Mouse (Mus musculus): ENCODE data around the gene Zbtb2. TPM values are rescaled to one million over a fixed set of nuclear protein-coding genes. Genes with fewer than 3 reads are reported as not detected.
A peak's percentile ranks its signal among the peaks of the same experiment; 100 is the strongest.

Zbtb2 gene
- polyA plus RNA-seq, 1 experiment from 2014 or later: 17.3 TPM

- peaks cover 62% of the 10 kb centered on the region for H3K36me3 ChIP-seq (ENCODE audit: insufficient read depth)
- H3K4me1 ChIP-seq (ENCODE audit: insufficient read depth): no peaks in the 10 kb centered on the region
Measured at GRCm38 (mm10) chr10:4355882-4356451, 31.9 kb downstream of the Zbtb2 start.

DNA sequence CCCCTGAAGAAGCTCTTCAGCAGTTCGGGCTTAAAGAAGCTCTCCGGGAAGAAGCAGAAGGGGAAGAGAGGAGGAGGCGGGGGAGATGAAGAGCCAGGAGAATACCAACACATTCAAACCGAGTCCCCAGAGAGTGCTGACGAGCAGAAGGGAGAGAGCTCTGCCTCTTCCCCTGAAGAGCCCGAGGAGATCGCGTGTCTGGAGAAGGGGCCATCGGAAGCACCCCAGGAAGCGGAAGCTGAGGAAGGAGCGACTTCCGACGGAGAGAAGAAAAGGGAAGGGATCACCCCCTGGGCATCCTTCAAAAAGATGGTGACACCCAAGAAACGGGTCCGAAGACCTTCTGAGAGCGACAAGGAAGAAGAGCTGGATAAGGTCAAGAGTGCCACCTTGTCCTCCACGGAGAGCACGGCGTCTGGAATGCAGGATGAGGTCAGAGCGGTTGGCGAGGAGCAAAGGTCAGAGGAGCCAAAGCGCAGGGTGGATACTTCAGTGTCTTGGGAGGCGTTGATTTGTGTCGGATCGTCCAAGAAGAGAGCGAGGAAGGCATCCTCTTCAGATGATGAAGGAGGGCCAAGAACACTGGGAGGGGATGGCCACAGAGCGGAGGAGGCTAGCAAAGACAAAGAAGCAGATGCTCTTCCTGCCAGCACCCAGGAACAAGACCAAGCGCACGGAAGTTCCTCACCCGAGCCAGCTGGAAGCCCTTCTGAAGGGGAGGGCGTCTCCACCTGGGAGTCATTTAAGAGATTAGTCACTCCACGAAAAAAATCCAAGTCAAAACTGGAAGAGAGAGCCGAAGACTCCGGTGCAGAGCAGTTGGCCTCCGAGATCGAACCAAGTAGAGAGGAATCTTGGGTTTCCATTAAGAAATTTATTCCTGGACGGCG, 33.3 kb downstream of the Zbtb2 start:
- H3K36me3 ChIP-seq (ENCODE audit: insufficient read depth): peaks cover 58% of the 10 kb centered on the region
- H3K9me3 ChIP-seq (ENCODE audit: low read depth, low read length): no peaks in the 10 kb centered on the region
- WGBS: 82% methylated on average over 38 of the region's 38 CpGs

More at GRCm38 (mm10) chr10:4355882-4356451, 31.9 kb downstream of the Zbtb2 start:
- Histone ChIP-seq H3K9me3 (ENCODE audit: low read depth, low read length) (no peaks in the 10 kb centered on the region), H3K9ac (no peak overlapping the region), H3K27me3 (ENCODE audit: insufficient read depth, low read length) (no peaks in the 10 kb centered on the region), H3K27ac (ENCODE audit: low read depth) (no peak overlapping the region), H3K4me3 (ENCODE audit: low read depth, low read length) (no peak overlapping the region), H3K4me2 (no peak overlapping the region)
- 78% methylated on average over 19 of the region's 19 CpGs for WGBS
- TF ChIP-seq CTCF (IDR thresholded peaks at IDR 0.05; ENCODE audit: low read depth): no peak
- no peak for DNase-seq
- ATAC-seq (ENCODE audit: insufficient read depth): no peak

DNA sequence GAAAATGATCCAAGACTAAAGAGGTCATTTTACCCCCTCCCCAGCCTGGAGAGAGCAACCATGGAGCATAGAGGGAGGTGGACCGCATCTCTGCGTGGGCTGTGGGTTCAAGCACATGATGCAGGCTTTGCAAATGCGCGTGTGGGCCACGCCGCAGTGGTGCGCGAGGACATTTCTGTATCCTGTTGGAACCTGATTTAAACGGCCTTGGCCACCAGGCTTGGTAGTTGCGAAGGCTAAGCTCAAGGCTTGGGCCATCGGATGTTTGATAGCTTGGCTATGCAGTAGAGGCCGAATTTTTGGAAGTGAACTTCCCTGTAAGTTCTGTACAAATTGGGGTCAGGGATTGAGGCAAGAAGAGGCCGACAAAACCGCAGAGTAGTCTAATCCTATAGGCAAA, 40.3 kb downstream of the Zbtb2 start:
- no peaks in the 10 kb centered on the region for H3K36me3 ChIP-seq (ENCODE audit: insufficient read depth)
- H3K4me1 ChIP-seq (ENCODE audit: insufficient read depth): no peaks in the 10 kb centered on the region
- DNase-seq (no peak), ATAC-seq (ENCODE audit: insufficient read depth) (no peak)
- 95% methylated on average over 14 of the region's 14 CpGs for WGBS
- H3K4me2 ChIP-seq: no peak overlapping the region
- H3K27ac ChIP-seq (ENCODE audit: low read depth): no peak overlapping the region
- no peaks in the 10 kb centered on the region for H3K27me3 ChIP-seq (ENCODE audit: insufficient read depth, low read length)
- no peaks in the 10 kb centered on the region for H3K9me3 ChIP-seq (ENCODE audit: low read depth, low read length)
- no peak overlapping the region for H3K4me3 ChIP-seq (ENCODE audit: low read depth, low read length)
- H3K9ac ChIP-seq: no peak overlapping the region
- no peak for TF ChIP-seq CTCF (IDR thresholded peaks at IDR 0.05; ENCODE audit: low read depth)

More for the DNA sequence above, 33.3 kb downstream of the Zbtb2 start:
- ATAC-seq (ENCODE audit: insufficient read depth): no peak
- Histone ChIP-seq H3K27me3 (ENCODE audit: insufficient read depth, low read length) (no peaks in the 10 kb centered on the region), H3K4me1 (ENCODE audit: insufficient read depth) (no peaks in the 10 kb centered on the region), H3K4me3 (ENCODE audit: low read depth, low read length) (no peak overlapping the region), H3K27ac (ENCODE audit: low read depth) (no peak overlapping the region), H3K4me2 (no peak overlapping the region), H3K9ac (no peak overlapping the region)
- DNase-seq: no peak
- no peak for TF ChIP-seq CTCF (IDR thresholded peaks at IDR 0.05; ENCODE audit: low read depth)

- ATAC-seq (ENCODE audit: insufficient read depth): no peak; the same call in 1 of the 2 replicates
- no peaks in the 10 kb centered on the region for H3K27me3 ChIP-seq (ENCODE audit: insufficient read depth, low read length)
- H3K36me3 ChIP-seq (ENCODE audit: insufficient read depth): no peaks in the 10 kb centered on the region
- peak overlapping the region; percentile 59 for H3K4me2 ChIP-seq
- H3K4me1 ChIP-seq (ENCODE audit: insufficient read depth): no peaks in the 10 kb centered on the region
- peak overlapping the region; percentile 26 for H3K4me3 ChIP-seq (ENCODE audit: low read depth, low read length)
- H3K9ac ChIP-seq: peak overlapping the region; percentile 27; the same call in 1 of the 2 replicates
- no peak overlapping the region for H3K27ac ChIP-seq (ENCODE audit: low read depth)
- H3K9me3 ChIP-seq (ENCODE audit: low read depth, low read length): no peaks in the 10 kb centered on the region
- WGBS: 66% methylated on average over 4 of the region's 4 CpGs
- no peak for DNase-seq
- TF ChIP-seq CTCF (IDR thresholded peaks at IDR 0.05; ENCODE audit: low read depth): no peak
Measured at GRCm38 (mm10) chr10:4347136-4347492, 40.8 kb downstream of the Zbtb2 start.

DNA sequence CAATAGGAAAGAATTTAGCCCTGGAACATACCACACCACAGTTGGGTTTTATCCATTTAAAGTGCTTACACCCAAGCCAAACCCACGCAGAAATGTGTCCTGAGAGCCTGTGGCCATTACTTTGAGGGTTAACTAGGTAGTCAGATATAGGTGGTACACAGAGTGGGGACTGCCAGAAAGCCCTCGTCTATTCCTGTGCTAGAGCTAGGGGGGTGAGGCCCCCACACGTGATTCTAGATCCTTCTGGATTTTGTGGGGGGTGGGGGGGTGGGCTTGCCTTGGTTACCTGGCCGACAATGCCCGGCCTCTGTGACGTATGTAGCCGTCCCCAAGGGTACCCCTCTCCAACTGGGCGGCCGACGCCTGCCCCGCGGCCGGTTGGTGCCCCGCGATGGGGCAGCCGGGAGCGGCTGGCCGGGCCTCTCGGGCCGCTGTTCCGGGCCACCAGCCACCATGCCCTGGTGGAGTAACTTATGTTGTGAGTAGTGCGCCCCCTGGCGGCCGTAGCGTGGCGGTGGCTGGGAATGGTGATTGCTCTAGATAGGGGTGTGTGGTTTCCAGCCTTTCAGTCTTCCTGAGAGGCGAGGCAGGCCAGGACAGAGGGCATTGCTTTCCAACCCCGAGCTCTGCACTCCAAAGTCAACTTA, 41.3 kb downstream of the Zbtb2 start:
- no peaks in the 10 kb centered on the region for H3K4me1 ChIP-seq (ENCODE audit: insufficient read depth)
- H3K27me3 ChIP-seq (ENCODE audit: insufficient read depth, low read length): no peaks in the 10 kb centered on the region
- no peaks in the 10 kb centered on the region for H3K36me3 ChIP-seq (ENCODE audit: insufficient read depth)
- peak overlapping the region; percentile 27 for H3K9ac ChIP-seq
- peak overlapping the region; percentile 26 for H3K4me3 ChIP-seq (ENCODE audit: low read depth, low read length)
- no peak overlapping the region for H3K27ac ChIP-seq (ENCODE audit: low read depth)
- H3K4me2 ChIP-seq: peak overlapping the region; percentile 59
- H3K9me3 ChIP-seq (ENCODE audit: low read depth, low read length): no peaks in the 10 kb centered on the region
- TF ChIP-seq CTCF (IDR thresholded peaks at IDR 0.05; ENCODE audit: low read depth): peak; percentile 87
- 7% methylated on average over 28 of the region's 28 CpGs for WGBS
- DNase-seq (peak; percentile 95), ATAC-seq (ENCODE audit: insufficient read depth) (peak; percentile 90)

DNA sequence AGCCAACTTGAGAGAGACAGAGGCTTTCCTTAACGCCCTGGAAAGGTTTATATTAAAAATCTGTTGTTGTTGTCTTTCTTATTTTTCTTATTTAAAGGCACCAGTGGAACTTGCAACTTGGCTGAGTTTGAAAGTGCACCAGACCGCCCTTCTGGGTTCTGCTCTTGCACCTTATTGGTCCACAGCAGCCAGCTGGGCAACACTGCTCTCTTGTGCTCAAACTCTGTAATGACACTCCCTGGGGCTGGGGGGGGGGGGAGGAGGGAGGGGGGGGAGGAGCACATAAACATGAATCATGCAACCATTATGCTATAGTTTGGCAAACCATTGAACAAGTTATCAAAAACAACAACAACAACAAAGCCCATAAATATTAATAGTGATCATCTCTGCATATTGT, 46.5 kb downstream of the Zbtb2 start:
- H3K9ac ChIP-seq: no peak overlapping the region
- H3K4me1 ChIP-seq (ENCODE audit: insufficient read depth): peaks cover 5% of the 10 kb centered on the region; the same call in 1 of the 2 replicates
- H3K9me3 ChIP-seq (ENCODE audit: low read depth, low read length): no peaks in the 10 kb centered on the region
- no peak overlapping the region for H3K4me3 ChIP-seq (ENCODE audit: low read depth, low read length)
- ATAC-seq (ENCODE audit: insufficient read depth) (0 out of 2 replicates have a peak, but pooled peaks have one; percentile 35), DNase-seq (peak; percentile 80)
- no peaks in the 10 kb centered on the region for H3K36me3 ChIP-seq (ENCODE audit: insufficient read depth)
- no peaks in the 10 kb centered on the region for H3K27me3 ChIP-seq (ENCODE audit: insufficient read depth, low read length)
- H3K27ac ChIP-seq (ENCODE audit: low read depth): no peak overlapping the region
- TF ChIP-seq CTCF (IDR thresholded peaks at IDR 0.05; ENCODE audit: low read depth): peak; percentile 62
- H3K4me2 ChIP-seq: no peak overlapping the region
- 8% methylated on average over 2 of the region's 2 CpGs for WGBS
